Mouse (Mus musculus) 416B (cell line): ENCODE results near the gene Ddi2.

Source experiments
- DNase-seq: peaks from one replicate; pipeline ENCODE4 v3.0.0; 2011; ENCODE audit warnings: low read depth

Gene Ddi2

DNA sequence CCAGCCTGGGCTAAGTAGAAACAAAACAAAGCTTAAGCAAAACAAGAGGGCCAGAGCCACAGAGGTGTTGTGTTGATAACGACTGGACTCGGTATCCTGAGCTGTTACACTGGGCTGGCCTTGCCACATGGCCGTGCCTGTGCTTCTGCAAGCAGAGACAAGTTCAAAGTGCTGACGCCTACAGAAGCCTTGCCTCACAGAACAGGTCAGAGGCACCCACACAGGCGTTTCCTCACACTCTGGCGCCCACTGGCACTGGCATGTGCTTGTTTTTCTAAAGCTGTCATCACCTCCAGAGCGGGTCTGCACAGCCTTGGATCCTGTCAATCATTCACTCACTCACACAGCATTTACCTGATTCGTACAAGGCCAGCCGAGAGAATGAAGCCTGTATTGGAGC is 18.6 kb upstream of the Ddi2 start:
- no peak for DNase-seq

DNA sequence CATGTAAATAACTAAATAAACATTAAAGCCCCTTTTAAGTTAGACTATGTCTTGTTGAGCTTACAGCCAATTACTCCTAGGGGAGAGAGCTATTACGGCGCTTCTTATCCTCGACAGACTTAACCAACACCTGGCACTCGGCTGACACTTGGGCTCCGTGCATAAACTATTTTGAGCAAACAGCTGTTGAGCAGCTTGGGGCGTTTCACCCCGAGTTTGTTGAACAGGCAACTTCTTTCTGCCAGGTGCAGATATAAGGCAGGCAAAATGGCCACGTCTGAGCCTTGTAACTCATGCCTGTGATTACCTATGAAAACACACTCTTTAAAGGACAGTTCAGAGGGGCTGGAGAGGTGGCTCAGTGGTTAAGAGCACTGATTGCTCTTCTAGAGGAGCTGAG is 14.8 kb upstream of the Ddi2 start:
- no peak for DNase-seq

DNA sequence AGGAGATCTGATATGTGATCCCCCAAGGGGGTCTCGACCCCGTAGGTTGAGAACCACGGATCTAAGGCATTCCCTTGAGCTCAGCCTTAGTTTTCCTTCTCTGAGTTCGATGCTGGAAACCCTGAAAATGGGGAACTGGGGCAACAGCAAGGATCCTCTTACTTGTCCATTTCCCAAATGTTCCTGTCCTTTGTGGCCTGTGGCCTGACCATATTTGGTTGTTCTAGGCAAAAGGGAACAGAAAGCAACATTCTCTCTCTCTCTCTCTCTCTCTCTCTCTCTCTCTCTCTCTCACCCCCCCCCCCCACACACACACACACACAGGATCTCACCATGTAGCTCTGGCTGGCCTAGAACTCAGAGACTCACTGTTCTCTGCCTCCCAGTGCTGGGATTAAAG is 13.6 kb upstream of the Ddi2 start:
- no peak for DNase-seq

DNA sequence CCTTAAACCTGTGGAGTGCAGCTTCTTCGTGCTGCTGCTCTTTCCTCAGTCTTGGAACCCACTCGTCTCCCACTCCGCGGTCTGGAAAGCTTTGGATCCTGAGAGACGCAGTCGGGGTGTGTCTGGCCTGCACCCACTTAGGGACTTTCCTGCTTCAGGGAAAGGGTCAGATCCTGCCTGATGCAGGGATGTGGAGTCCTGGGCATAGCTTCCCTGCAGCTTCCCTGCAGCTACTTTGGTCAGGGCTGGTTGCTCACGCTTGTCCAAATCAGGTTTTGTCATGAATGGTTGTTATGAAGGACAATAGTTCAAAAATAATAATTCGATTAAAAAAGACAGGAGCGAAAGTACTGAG is 12.0 kb upstream of the Ddi2 start:
- DNase-seq, result no peak

DNA sequence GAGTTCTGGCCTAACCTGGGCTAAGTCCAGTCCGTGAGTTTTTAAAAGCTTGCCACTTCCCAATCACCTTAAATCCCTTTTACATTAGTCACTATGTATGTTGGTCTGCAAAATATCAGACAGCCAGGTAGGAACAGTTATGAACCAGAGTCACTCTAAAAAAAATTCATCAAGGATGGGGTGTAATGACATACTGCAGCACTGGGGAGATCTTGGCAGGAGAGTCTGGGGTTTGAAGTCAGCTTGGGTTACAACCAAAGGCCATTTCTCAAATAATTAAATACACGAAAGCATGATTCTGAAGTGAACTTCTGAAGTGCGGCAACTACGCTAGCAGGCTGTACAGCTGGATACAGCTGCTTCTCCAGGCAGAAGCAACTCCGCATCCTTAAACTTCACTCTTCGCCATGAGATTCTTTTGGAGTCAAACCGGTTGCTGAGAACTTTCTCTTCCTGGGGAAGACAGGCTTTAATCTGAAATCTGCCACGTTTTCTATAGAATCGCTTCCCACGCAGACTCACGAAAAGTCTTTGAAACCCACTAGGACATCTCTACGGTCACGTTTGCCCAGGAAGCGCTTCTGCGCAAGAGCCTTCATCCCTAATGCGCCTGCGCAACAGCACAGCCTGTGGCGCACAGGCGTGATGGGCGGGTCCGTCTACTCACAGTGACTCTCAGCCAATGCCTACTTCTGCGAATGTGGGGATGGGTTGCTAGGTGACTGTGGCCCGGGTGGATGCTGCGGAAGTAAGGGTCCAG is 11.4 kb upstream of the Ddi2 start:
- DNase-seq, result no peak

DNA sequence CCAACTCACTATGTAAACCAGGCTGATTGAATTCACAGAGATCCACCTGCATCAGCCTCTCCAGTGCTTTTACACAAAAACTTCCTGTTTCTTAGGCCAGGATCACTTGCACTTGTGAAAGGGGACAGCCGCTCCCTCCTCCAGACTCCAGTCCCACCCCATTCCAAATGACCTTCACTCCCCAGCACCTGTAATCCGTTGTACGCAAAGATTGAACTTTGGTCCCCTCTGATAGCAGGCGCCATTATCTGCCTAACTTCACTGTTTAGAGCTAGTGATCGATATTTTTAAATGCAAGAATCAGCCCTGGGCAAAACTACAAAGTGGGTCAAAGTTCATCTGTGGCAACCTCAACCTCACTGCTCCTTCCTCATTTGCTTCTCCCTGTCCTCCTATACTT is 8.5 kb upstream of the Ddi2 start:
- no peak for DNase-seq

DNA sequence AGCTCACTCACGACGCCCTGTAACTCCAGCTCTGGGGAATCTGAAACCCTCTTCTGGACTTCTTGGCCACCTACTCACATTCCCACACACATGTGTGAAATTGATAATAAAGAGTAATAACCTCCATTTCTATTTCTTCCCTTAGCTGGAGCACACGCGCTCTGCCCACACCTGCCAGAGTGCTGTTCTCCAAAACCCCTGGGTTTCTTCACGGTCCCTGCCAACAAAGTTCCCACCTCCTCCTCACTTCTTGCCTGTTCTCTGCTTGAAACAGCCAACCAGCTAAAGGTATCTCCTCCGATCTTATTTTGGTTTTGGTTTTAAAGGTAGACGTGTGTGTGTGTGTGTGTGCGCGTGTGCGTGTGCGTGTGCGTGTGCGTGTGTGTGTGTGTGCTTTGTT is 7.2 kb upstream of the Ddi2 start:
- no peak for DNase-seq

DNA sequence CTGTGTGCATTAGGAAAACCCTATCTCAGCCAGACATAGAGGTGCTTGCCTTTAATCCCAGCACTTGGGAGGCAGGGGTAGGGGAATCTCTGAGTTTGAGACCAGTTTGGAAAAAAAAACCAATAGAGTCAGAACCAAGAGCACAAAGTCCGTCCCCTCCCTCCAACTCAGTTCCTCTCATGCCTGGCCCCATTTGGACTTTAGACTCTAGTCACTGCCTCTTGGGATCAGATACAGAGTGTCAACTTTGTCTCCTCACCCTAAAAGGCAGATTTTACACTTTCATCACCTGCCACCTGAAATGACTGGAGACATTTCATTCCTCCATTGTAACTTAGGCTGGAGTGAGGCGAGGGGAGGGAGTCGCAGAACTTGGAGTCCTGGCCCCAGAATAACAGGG is 6.0 kb upstream of the Ddi2 start:
- no peak for DNase-seq

DNA sequence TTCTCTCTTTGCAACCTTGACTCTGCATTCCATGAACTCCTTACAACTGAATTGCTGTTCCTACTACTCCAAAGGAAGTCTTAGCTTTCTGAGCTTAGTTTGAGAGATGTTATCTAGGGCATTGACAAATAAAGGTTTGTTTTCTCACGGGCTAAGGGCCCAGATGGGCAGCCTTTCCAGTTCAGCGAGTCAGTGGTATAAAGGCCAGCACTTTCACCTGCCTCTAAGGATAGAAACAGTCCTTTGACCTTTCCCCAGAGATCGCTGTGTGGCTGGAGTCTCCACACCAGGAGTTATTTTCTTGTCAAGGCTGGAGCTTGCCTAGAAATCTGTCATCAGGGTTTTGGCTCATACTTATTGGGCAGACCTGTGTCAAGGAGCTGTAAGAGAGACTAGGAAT is 2.5 kb upstream of the Ddi2 start:
- no peak for DNase-seq

DNA sequence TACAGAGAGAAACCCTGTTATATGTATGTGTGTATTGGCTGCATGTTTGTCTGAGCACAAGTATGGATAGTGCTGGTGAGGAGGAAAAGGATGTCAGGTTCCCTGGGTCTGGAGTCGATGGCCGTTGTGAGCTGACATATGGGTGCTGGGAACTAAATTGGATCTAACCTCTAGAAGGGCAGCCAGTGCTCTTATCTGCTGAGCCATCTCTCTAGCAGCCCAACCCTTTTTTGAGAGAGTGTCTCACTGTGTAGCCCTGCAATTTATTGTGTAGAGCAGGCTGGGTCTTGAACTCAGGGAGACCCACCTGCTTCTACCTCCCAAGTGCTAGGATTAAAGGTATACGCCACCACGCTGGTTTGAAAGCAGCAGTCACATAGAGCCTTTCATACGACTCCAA is 2.1 kb upstream of the Ddi2 start:
- DNase-seq, result no peak

DNA sequence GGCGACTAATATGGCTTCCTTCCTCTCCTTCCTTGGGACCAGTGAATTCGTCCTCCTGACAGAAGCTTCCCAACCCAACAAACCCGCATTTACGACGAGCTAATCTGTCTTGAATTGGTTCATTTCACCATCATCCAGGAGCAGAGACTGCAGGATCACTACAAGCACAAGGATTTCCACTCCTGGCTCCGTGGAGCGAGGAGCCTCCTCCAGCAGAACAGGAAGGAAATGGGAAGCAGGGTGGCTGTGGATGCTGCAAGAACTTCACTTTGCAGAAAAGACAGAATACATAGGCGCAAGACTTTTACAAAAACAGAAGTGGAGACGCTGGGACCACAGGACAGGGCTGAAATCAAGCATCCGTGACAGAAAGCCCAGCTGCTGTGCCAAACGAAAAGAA is 1.4 kb upstream of the Ddi2 start:
- DNase-seq, result no peak

DNA sequence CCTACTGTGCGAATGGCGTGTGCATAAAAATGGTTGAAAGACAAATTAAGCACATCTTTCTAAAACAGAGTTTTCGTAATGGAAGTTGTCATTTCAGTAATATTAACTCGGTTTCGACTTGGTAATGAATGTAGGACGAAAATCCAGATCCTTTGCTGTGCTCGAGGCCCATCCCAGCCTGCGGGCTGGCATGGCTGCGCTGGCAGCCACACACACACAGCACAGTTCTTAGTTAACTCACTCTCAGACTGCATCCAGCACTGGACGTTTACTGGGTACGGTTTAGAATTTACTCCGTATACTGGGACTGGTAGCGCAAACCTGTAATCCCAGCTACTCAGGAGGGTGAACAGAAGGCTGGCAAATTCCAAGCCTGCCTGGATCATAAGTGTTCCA is 452 bp upstream of the Ddi2 start:
- DNase-seq, result peak; percentile 34

DNA sequence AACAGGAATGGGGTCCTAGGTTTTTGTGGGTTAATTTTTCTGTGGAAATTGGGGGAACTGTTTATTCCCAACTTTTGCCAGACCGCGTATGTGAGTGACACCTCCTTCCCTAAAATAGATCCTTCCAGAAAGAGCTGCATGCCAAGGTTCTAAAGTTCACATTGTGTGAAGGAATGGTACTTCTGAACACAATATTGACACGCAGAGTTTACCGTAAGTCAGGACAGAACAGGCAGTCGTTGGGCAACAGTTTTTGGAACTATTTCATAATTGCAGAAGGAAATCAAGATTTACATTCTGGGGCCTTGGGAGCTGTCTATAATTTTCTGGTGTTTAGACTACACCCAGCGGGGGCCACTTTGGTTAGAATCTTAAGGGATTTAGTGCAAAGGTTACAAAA is 1.3 kb downstream of the Ddi2 start:
- peak; percentile 55 for DNase-seq

DNA sequence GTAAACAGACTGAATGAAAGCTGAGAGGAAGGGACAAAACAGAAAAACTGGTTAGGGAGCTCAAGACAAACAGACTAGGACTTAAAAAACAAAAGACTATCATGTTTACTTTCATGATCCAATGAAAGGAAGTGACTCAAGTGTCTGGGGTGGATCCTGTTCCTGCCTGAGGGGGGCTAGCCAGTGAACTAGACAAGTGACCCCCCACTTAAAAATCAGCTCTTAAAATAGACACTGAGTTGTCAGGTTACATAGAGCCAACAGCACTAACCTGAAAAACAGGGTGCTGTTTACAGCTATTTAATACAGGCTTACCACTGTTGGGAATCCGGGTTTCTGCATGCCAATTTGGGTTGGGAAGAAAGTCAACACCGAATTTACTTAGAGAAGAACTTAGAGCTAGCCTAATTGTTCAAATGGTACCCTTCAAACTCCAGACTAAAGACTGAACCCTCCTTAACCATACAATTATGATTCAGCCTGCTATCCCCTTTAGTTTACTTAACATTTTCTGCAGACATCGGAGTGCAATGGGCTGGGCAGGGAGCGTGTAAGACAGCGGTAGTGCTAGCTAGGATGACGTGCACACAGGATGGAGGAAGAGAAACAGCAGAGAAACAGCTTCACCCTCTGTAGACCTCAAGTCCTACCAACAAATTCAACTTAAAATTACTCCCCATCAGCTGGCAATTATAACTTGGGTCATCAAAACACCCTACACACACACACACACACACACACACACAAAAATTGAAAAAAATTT is 2.3 kb downstream of the Ddi2 start:
- DNase-seq, result peak; percentile 50

DNA sequence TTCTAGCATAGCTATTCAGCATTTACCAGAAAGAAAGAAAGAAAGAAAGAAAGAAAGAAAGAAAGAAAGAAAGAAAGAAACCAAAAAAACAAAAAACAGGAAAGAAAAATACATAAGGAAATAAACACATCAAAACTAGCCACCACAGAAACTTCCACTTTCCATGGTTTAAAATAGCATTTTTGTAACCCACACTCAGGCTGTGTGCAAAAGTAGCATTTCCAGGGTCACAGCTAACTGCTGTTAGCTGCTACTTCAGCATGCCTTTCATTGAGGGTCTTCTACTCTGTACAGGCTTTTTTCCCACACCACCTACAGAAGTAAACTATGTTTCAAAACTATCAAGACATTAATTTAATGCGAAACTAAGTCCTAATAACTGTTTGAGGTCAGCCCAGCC is 3.9 kb downstream of the Ddi2 start:
- DNase-seq, result no peak

DNA sequence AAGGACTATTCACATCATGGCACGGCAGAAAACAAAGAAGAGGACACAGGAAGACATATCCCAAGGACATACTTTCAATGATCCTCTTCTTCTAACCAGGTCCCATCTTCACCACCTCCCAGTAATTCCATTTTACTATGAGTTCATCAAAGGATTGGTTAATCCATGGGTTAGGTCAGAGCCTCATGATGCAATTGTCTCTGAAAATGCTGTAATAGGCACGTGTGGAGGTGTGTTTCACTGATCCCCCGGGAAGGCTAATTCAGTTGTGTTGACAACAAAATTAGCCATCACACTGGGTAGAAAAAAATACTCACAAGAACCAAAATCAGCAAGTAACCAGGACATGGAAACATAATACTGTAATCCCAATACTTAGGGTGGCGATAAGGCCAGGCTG is 5.6 kb downstream of the Ddi2 start:
- peak; percentile 25 for DNase-seq

DNA sequence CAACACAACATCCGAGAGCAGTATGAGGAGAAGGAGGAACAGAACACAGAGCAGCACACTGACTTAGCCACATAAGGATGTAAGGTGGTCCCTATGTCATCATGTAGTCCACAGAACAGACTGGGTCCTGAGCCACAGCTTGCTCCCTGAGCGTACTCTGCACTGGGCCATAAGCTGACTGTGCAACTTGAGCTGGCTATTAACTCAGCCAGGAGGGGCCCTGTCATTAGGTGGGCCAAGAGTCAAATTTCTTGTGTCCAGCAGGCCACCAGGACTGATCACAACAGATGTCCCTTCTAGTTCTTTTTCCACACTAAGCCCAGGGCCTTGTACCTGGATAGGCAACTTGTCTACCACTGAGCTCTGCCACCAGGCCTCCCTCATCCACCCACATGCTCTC is 8.2 kb downstream of the Ddi2 start:
- DNase-seq, result no peak

DNA sequence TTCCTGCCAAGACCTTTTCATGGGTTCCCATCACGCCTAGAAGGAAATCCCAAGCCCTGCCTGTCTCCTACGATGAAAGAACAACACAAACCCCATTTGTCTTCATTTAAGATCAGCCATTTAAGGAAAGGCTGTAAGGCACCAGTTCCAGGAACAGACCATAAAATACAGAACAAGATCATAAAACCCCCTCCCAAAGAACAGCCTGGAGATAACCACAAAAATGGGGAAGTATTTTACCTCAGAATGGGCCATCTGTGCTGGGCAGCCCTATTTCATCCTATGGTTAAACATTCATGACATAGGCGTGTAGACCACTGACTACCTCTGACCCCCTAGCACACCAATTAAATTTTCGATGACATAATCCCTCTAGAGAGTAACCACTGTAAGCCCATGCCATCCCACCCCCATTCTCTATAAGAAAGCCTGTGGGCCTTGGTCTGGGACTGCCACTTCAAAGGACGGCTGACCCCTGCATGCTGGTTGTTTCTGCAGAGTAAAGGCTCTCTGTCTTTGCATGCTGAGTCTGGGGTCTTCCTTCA is 9.5 kb downstream of the Ddi2 start:
- peak; percentile 54 for DNase-seq

DNA sequence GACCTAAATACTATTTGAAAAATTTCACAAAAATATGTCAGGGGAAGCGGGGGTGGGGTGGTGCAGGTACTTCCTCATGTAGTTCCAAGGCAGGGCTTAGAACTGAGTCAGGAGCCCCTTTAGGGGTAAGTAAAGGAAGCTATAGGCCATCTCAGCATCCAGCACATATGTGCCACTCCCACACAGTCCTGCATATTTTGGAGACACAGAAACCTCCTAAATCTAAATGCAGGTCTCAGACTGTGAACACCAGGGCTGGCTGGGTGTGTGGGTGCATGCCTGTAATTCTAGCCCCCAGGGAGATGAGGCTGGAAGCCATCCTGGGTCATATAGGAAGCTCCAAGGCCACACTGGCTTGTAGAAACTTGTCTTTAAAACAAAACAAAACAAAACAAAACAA is 12.0 kb downstream of the Ddi2 start:
- DNase-seq, result no peak

DNA sequence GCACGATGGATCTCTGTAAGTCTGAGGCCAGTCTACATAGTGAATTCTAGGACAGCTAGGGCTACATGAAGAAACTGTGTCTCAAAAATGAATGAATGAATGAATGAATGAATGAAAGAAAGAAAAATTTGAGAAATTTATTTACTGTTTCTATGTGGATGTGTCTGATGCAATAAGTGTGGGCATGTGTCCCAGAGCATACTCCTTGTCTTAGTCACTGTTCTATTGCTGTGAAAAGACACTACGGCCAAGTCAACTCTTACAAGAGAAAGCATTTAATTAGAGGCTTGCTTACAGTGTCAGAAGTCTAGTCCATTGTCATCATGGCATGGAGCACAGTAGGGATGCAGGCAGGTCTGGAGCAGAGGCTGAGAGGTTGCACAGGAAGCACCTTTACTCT is 14.2 kb downstream of the Ddi2 start:
- DNase-seq, result no peak

DNA sequence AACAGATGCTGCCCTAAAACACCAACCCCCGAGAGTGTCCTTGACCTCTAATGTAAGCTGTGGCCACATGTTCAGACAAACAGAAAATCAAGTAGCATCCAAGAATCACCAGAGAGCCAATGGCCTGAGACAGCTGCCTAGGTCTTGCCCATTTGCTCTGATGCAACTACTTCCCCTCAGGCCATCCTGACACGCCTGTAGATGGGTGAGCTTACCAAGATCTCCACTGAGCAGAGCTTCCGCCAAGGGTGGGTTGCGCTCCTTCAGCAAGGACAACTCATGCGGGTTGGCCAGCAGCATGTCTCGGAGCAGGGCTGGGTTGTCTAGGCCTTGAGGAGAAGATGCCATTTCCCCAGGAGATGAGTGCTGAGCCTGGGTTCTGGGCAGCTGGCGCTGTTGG is 15.2 kb downstream of the Ddi2 start:
- peak; percentile 72 for DNase-seq

DNA sequence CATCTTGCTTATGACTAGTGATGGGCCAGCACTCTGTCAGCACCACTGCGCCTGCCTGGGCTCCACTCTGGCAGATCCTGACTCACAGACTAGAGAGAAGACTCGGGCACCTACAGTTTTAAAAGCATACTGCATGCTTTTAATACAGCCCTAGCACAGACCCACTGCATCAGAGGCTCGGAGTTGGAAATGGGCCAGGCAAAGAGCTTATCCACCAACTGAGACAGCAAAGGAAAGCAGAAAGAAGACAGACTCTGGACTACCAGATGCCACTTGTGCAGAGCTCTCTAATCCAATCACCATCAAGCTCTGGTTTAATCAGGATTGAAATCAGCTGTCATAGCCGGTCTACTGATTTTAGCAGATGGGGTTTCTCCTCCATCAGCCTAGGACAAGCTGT is 17.9 kb downstream of the Ddi2 start:
- no peak for DNase-seq

DNA sequence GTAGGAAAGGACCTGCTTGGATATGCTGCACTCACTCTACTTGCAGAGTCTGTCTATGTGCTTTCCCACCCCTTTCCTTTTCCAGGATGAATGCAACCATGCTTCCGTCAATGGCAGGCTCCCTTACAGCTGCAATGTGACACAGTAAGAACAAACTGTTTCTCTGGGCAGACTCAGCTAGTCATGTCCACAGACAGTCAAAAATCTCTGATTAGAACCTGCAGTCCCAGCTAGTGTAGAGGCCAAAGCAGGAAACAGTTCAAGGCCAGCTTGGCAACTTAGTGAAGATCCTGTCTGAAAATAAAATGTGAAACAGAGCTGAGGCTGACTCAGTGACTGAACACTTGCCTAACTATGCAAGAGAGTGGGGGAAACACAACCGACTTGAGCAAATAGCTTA is 18.6 kb downstream of the Ddi2 start:
- no peak for DNase-seq

DNA sequence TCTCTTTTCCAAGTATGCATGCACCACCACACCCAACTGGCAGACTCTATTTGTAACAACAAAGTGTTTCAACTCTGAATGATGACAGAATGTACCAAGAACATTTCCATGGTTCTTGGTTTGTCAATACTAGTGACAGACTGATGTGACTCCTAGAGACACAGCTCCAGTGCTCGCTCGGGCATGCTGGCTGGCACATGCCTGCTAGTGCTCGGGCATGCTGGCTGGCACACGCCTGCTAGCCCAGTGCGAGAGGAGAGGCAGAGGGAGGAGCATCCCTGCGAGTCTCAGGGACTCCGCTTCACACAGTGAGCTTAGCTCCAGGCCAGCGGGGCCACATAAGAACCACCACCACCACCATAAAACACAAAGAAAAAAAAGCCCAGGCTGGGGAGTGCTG is 28.5 kb downstream of the Ddi2 start:
- no peak for DNase-seq
